Mouse (Mus musculus) testis, adult 2 months (tissue): ENCODE data around the gene Gadl1.

Experiments
- CTCF ChIP-seq: fragments of 200-500 bp; IDR thresholded peaks from 2 replicates; pipeline ENCODE4 v1.5.1; 2012; ENCODE audit warnings: low read depth, mild to moderate bottlenecking, inconsistent platforms, low read length, moderate library complexity; ENCODE audit not compliant: control insufficient read depth, insufficient read depth, insufficient replicate concordance
- POLR2A ChIP-seq: fragments of 200-500 bp; IDR thresholded peaks from 2 replicates; pipeline ENCODE4 v1.6.1; 2012; ENCODE audit warnings: low read depth, mild to moderate bottlenecking, inconsistent platforms, low read length, moderate library complexity; ENCODE audit not compliant: control insufficient read depth

- TF ChIP-seq CTCF, result no peak
- no peak for TF ChIP-seq POLR2A
These were observed 176.7 kb downstream of the Gadl1 start for GRCm38 (mm10) chr9:116085999-116086398.
